Mouse (Mus musculus): ENCODE measurements at regions not wholly inside any gene's neighbourhood (a gene's known extent, or its start where the extent isn't known, plus 50 kb on each side); places are given as distances from the start of the nearest gene placed in this dataset.

DNA sequence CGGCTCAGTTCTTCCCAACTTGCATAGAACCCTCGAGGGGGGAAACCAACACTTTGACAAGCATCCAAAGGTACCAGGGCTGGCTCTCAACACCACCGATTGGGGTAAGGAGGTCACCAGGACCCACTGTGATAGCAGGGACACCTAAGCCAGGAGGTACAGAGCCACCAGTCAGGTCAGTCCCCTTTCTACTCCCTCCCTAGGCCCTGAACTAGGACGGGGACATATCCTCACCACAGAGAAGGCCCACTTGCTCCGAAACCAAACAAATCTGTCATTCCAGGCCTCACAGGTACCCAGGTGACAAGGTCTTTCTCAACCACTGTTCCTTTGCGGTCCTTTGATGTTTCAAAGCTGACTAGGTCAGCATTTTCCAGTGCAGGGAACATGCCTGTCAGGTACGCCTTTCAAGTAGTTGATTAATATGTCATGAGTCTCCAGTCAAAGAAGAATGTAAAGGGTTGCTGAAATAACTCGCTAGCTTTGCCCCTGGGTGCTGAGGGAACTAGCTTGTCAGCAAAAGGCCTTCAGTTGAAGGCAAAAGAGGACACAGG lies 95.4 kb downstream of the Zfp36l1 start:
- DNase-seq (ENCODE audit: low spot score): no peak

DNA sequence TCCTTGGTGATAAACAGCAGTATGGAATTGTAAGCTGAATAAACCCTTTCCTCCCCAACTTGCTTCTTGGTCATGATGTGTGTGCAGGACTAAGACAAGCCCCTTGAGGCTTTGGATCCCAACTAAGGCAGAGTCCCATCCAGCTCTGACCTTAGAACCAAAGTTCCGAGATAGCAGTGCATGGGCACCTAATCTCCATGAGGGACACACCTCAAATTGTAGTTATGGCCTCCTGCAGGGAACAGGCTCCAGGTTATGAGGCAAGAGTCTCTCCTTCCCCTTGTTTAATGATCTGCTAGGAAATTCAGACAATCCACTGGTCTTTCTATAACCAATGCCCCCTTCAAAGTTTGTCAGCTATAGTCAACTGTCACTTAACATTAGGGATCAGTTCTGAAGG lies 96.9 kb downstream of the Zfp36l1 start:
- DNase-seq (ENCODE audit: low spot score): no peak

GRCm38 (mm10) chr12:80014598-80014983 lies 98.2 kb downstream of the Zfp36l1 start:
- DNase-seq (ENCODE audit: low spot score): no peak

DNA sequence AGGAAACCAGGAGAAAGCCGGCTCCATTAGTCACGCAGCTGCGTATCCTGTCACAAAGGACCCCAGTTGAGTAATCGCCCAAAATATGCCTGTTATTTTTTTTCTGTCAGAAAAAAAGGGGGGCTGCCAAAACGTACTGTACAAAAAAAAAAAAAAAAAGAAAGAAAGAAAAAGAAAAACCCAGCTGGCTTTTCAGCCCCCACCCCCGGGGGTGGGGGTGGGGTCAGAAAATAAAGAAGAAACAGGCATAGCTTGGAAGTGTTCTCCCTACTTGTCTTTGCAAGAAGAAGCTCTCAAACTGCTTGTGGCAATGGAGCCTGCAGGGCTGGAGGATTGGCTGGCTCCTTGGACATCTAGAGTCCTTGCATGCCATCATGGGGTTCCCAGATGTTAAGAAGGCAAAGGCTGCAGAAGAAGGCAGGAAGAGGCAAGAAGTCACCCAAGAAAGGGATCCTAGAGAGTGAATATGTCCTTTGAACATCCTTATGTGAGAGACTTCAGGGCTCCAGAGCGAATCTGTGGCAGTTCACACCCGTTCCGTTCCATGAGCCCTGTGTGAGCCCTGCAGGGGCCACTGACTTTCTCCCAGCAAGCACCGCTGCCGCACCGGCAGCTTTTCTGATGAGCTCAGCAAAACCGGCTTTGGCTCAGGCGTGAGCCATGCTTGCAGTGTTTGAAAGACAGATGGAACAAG lies 98.8 kb downstream of the Zfp36l1 start:
- DNase-seq (ENCODE audit: low spot score): peak; percentile 42

- no peak for DNase-seq (ENCODE audit: low spot score)
These were observed 99.3 kb downstream of the Zfp36l1 start for GRCm38 (mm10) chr12:80013577-80013903.

- no peak for DNase-seq (ENCODE audit: low spot score)
These were observed 100.9 kb downstream of the Zfp36l1 start for GRCm38 (mm10) chr12:80011916-80012315.

DNA sequence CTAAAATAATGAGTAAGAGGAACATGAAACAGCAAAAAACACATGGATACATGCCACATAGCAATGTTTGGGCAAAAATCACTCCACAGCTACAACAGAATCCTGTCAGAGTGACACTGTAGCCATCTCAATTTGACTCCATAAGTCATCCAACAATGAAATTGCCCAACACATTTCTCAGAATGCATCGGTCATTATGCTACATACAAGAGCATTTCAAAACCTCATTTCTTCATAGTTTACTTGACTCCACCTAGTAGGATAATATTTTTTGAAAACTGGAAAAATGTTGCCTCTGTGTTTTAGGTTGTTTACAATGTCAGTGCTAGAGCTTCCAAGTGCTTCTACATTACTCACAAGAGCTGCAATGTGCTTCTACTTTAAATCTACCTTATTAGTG lies 101.9 kb downstream of the Zfp36l1 start:
- no peak for DNase-seq (ENCODE audit: low spot score)

DNA sequence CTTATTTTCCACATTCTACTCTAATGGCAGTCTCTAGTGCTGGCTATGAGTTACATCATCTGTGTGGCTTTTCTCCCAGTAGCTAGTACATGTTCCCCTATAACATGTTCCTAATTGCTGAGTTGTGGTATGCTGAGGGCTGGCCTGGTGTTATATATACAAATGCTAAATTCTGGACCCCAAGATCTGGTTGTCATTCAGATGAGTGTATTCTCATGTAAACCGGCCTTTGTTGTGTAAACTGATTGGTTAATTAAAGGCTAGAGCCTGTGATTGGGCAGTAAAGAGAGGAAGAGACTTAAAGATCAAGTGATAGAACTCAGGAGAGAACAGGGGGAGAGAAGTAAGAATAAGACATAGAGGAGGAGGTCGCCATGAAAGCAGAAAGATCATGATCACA lies 102.6 kb downstream of the Zfp36l1 start:
- DNase-seq (ENCODE audit: low spot score): no peak

DNA sequence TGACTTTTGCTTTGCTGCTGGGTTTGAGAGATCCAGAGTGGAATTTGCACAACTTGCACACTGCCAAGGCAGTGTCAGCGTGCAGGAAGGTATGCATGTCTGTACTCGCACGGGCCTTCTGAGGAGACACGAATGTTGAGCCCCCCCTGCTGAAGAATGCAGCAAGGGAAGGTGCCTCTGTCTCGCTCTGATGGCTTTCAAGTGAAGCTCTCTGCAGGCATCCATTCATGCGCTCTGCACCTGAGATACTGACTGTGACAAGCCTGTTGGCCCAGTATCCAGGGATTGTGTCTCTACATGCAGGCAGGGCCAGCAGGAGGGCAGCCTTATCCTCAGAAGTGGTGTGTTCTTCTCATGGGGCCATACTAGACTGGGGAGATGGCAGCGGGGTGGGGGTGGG lies 105.0 kb downstream of the Zfp36l1 start:
- DNase-seq (ENCODE audit: low spot score): peak; percentile 55

DNA sequence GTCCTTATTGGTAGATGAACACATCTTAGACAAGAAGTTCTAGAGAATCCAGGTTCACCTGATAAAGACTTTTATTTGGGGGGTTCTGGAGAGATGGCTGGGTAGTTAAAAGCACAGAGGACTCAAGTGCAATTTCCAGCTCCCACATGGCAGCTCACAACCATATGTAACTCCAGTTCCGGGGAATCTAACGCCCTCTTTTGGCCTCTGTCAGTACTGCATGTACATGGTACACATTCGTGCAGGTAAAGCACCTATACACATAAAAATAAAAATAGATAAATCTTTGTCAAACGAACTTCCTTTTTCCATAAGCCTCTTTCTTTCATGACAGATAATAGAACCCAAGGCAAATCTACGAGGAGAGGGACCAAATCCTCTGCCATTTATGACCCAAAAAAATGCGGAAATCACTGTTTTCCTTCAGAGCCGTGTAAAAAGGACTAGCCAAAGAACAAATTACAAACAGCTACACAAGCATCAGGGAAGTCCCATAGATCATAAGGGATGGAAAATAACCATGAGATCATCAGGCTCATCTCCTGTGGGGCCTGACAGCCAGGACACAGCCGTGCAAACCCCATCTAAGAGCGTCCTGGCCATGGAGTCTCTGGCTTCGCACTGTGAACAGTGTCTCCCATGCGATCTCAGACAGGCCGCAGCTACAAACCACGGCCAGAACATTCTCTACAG lies 107.4 kb downstream of the Zfp36l1 start:
- no peak for DNase-seq (ENCODE audit: low spot score)

DNA sequence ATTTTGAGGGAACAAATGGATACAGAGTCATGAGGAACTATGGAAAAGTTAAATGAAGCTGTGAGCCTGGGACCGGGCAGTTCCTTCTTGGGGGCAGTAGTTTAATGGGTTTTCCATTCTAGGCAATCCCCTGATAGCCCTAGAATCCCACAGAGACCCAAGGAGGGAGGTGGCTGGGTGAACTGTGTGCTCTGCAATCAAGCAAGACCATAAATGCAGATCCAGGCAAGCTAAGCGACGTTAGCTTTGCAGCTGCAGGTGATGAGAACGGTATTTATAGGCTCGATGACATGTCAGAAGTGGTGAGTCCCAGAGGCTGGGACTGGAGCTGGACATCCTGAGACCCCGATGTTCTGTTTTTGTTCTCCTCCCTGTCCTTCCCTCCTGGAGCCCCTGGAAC lies 108.2 kb downstream of the Zfp36l1 start:
- no peak for DNase-seq (ENCODE audit: low spot score)

DNA sequence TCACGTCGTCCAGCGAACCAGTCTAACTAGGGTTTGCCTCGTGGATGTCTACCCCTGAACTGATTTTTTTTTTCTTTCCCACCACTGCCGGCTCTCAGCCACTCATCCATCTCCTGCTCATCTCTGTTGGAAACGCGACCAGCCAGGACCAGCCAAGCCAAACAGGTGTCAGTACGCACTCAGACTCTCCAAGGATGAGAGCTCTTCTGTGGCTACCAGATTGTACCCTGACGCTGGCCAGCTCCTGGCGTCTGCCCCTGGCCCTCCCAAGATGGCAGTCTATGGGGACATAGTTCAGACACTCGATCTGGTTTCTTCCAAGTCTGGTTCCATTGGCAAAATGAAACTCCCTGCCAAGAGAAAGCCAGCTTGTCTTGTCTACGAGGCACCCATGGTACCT lies 109.3 kb downstream of the Zfp36l1 start:
- DNase-seq (ENCODE audit: low spot score): no peak

DNA sequence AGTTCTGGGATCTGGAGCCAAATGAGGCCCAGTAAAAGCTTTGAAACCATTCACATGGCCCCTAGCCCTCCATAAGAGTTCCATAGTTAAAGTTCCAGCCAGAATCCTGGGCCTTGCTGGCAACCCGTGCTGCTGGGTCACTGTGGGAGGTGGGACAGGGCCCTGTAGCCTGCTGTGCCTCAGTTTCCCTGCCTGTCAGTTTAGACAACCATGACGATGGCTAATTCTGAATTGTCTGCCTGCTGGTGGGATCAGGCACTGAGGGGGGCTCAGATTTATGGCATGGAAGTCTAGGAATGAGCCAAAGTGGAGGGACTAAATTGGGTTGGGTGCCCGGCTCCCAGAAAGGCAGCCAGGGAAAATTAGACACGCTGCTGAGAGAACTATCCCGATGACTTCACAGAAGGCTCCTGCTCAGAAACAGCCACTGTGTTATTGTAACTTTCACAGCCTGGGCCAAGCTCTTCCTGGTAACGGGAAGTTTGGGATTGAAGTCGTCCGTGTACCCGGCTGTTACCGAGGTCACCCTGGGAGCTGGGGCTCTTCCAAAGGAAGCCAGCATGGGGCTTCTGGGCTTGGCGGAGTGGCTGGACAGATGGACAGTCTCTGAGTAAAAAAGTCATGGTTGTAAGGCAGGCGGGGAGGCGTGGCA lies 110.2 kb downstream of the Zfp36l1 start:
- DNase-seq (ENCODE audit: low spot score): no peak

GRCm38 (mm10) chr12:80001794-80002193 lies 111.0 kb downstream of the Zfp36l1 start:
- peak; percentile 81 for DNase-seq (ENCODE audit: low spot score)

DNA sequence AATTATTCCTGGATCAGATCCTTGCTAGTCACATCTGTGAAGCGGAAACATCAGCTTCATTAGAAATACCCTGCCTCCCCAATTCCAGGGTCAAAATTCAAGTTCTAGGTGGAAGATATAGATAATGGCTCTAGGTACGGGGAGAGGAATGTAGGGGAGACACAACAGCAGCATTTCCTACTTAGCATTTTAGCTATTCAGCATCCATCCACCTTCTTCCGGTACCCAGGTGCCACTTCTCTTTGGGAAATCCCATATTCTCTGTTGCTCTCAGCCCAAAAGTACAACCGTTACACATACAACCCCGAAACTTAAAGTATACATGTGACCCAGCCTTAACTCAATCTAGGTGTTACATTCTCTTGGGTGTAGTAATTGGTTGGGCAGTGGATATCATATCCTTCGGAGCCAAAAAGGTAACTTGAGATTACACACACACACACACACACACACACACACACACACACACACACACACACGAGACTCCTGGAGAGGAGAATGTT lies 112.9 kb downstream of the Zfp36l1 start:
- DNase-seq (ENCODE audit: low spot score): no peak

- DNase-seq (ENCODE audit: low spot score): no peak
These were observed 114.0 kb downstream of the Zfp36l1 start for GRCm38 (mm10) chr12:79998788-79999187.

GRCm38 (mm10) chr12:79998339-79998738 lies 114.5 kb downstream of the Zfp36l1 start:
- DNase-seq (ENCODE audit: low spot score): no peak

- DNase-seq (ENCODE audit: low spot score): no peak
These were observed 115.6 kb downstream of the Zfp36l1 start for GRCm38 (mm10) chr12:79997201-79997600.

- DNase-seq (ENCODE audit: low spot score): no peak
These were observed 117.2 kb downstream of the Zfp36l1 start for GRCm38 (mm10) chr12:79995521-79996094.

- peak; percentile 33 for DNase-seq (ENCODE audit: low spot score)
These were observed 118.8 kb downstream of the Zfp36l1 start for GRCm38 (mm10) chr12:79993821-79994571.

DNA sequence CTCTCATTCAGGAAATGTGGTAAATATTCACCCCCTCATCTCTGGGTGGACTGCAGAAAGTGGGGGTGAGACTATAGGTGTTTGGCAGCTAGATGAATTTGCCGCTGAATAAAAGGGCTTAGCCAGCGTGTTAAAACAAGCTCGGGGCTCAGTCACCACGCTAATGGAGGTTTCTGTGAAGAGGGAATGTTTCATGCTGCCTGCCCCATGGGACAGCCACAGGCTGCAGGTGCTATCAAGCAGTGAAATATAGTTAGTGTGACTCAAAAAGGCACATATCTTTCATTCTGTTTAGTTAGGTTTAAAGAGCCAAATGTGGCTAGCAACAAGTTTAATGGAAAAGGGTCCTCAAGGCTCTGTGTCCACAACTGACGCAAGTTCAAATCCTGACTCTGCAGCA lies 121.5 kb downstream of the Zfp36l1 start:
- DNase-seq (ENCODE audit: low spot score): no peak

GRCm38 (mm10) chr12:79990751-79991150 lies 122.1 kb downstream of the Zfp36l1 start:
- no peak for DNase-seq (ENCODE audit: low spot score)
